Mouse (Mus musculus): ENCODE results near the gene Fam219a. TPM values are rescaled to one million over a fixed set of nuclear protein-coding genes. Genes with fewer than 3 reads are reported as not detected.
A peak's percentile ranks its signal among the peaks of the same experiment; 100 is the strongest.

Fam219a gene
- total RNA-seq, 2 experiments from 2014 or later = 21.5 to 21.9 TPM

DNA sequence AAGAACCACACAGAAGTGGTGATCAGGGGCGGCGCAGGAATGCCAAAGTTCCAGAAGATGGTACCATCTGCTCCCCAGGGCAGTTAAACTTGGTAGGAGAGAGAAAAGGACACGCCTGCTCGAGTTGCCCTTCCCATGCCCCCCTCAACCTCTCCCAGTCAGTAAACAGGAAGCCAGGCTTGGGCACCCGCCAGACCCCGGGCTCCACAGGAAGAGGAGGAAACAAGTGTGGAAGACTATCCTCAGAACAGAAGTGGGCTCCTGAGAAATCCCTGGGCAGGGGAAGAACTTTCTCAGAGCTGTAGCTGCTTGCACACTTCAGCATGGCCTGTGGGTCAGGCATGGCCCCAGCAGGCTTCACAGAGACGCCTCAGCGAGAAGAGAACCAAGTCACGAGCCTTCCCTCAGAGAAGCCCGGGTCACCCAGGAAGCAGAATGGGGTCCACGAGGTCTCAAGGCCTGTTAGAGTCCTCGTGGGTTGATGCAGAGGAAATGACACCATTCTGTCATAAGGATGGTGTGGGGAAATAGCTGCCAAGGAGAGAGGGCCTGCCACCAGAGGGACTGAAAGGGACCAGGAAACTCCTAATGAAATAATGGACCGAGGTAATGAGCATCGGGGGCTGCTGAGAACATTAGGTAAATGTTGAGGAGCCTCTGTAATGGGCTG lies 14.2 kb downstream of the Fam219a start:
- DNase-seq (ENCODE audit: low spot score) = peak; percentile 64

DNA sequence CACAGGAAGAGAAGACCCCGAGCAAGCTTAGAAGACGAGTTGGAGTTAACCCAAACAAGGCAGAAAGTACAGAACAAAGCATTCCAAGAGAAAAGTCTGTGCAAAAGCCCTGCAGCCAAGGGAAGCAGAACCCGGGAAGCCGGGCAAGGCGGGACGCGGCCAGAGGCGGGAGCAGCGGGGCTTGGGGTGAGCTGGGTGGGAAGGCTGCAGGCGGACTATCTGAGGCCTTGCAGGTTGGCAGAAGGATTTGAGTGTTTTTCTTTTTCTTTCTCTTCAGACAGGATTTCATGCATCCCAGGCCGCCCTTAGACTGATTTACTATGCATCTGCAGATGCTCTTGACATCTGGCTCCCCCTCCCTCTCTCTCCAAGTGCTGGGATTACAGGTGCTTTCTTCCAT lies 16.2 kb downstream of the Fam219a start:
- no peak for DNase-seq (ENCODE audit: low spot score)

DNA sequence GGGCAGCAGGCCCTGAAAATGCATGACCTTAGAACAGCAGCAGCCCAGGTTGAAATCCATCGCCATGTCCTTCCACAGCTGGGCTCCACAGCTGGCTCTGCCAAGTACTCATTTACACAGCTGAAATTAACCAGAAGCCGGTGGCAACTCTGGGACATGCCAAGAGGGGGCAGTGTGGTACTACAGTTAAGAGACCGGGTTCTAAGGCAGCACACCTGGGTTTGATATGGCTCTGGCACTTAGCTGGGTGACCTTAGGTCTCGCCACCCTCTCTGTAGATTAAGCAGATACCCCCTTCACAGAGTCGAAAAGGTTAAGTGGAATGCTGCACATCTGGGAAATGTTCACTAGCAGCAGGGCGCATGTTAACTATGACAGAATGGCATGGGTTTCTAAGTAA lies 16.8 kb downstream of the Fam219a start:
- DNase-seq (ENCODE audit: low spot score) = peak; percentile 82

DNA sequence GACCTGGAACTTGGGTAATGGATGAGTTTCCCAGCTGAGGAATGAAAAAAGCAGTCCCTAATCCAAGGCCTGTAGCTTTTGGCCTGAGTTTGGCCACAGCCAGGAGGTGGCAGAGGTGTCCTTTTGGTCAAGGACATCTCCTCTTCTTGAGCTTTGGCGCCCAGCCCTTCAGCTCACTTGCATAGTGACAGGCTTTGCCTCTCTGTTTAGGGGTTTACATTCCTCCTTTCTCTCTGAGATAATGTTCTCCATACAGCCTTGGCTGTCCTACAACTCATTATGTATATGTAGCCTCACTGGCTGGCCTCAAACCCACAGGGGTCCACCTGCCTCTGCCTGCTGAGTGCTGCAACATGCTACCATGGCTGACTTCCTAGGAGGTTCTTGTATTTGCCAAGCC lies 22.3 kb downstream of the Fam219a start:
- DNase-seq (ENCODE audit: low spot score) = no peak

DNA sequence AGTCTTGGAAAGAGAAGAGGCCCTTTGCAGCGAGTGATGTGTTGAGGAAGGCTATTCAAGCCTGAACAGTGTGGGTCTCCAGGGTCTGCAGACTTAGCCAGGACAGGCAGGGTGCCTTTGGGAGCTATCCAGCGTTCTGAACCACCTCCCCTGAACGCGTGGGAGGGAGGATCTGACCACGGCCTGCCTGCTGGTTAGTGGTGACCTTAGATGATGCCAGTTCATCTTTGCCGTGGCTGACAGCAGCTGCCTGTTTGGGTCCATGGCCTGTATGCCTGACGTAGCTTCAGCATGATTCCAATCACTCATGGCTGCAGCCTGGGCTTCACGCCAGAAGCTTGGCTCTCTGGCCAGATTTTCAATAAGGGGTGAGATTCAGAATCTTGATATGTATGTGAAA lies 23.4 kb downstream of the Fam219a start:
- DNase-seq (ENCODE audit: low spot score) = no peak

DNA sequence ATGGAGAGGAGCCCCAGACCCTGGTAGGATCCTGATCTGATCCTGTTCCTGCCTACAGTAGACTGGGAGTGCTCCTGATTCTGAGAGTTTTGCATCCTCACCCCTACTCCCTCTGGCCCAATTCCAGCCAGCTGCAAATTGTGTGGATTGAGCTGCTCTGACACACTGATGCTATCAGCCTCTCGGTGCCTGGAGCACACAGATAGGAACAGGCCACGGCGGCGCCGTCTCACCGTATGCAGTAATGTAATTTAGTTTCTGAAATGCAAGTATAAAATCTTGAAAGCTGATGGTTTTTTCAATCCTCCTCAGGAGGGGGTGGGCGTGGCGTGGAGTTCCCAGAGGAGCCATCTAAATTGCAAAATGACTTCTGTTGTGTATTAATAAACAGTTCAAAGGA lies 27.2 kb downstream of the Fam219a start:
- DNase-seq (ENCODE audit: low spot score) = no peak

DNA sequence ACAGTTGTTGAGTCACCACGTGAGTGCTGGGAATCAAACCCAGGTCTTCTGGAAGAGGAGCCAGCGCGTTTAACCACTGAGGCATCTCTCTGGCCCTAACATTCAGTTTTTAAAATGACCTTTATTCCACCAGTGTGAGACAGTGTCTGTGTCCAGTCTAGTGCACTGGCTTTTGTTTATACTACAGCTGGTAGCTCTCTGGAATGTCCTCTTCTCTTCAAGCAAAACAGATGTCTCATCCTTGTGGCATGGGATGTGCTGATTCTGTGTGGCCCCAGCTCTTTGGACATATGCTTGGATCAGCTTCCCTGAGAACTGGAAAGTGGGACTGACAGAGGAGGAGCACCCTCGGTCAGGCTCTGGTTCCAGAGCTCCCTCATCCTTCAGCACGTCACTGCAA lies 34.5 kb downstream of the Fam219a start:
- DNase-seq (ENCODE audit: low spot score) = no peak

DNA sequence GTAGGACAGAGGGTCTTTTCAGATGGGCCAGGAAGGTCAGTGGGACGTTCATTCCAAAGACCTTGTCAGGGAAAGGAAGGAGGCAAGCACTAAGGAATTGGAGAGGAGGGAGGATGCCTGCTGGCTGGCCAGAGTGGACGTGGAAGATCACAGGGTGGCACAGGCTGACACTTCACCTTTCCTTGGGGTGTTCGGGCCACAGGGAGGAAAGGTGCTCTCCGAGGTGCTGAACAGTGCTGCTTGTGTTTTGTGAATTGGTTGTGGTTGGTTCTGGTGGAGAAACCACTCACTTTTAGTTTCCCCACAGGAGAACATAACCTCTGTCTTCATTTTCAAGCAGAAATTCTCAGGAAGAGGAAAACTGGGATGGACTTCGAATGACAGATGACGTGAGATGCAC lies 36.9 kb downstream of the Fam219a start:
- no peak for DNase-seq (ENCODE audit: low spot score)

DNA sequence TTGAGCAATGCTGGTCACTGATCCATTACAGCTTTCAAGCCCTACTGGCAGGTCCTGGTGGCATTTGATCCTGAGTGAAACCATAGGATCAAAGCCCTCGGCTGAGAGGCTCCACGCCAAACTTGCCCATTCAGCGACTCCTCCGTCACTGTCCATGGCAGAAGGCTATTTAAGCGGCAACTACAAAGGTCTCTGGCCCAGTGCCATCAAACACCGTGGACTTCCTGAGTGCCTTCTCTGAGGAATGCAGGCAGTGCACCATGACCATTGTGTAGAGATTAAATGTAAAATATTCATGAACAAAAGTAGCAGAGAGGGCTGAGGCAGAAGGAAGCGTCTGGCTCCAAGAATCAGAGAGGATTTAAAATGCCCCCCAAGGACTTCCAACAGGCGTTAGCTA lies 41.3 kb downstream of the Fam219a start:
- DNase-seq (ENCODE audit: low spot score) = peak; percentile 83

DNA sequence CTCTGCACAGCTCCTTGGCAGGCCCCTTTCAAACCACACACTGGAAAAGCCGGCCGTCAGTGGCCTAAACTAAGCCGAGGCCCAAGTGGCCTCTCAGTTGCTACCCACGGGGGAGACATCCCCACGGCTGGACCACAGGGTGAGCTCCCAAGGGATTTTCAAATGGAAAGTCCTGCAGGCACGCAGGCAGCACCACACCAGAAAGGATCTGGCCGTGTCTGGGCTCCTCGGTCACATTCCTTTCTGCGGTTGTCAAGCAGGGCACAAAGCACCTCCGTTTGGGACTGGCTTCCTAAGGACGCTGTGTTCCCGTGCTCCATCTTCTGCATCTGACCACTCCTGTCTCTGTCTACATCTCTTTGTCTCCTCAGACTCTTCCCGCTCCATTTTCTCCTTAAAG lies 42.3 kb downstream of the Fam219a start:
- DNase-seq (ENCODE audit: low spot score) = no peak

DNA sequence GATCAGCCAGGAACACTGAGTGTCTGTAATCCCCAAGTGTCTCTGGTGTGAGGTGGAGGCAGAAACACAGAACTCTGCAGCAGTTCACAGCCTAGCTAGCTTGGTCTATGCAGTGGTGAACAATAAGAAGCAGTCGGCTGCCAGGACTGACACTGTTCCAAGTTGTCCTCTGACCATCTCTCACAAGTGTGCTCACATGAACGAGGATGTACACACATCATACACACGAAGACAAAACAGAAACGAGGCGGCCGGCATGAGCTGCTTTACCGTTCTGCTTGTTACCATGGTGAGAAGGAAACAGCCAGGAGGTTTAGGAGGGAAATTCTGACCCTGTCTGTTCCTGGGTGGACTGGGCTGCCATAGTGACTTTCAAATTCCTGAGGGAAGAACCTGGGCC lies 42.8 kb downstream of the Fam219a start:
- no peak for DNase-seq (ENCODE audit: low spot score)

DNA sequence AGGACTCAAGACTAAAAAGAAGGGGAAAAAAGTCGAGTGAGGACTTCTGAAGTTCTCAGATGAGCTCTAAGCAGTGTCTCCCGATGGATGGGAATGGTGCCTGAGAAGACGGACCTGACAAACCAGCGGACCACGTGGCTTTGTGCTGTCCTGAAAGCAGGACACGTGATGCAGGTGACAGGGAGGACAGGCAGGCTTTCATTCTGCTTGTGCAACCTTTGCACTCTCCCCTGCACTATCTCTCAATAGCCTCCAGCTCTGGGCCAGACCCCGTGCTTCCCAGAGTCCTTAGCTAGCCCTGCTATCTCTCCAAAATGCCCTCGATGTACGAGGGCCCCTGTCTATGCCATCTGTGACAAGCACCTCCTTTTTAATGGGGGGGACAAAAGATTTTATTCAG lies 44.5 kb downstream of the Fam219a start:
- no peak for DNase-seq (ENCODE audit: low spot score)

DNA sequence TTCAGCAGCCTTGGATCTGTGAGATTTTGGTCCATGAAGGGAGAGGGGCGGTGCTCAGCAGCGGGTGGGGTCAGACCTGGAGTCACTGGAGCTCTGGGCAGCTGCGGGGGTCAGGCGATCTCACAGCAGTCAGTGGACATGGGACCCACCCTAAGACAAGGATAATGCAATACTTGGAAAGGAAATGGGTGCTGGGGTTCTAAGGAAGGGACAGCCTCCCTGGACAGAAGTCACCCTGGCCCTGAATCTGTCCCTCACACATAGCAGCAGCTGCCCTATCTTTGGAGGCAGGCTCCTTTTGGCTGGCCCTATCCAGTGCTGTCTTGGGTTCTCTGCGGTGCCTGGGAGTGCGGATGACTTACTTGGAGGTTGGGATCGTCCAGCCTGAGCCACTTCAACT lies 45.5 kb downstream of the Fam219a start:
- no peak for DNase-seq (ENCODE audit: low spot score)

DNA sequence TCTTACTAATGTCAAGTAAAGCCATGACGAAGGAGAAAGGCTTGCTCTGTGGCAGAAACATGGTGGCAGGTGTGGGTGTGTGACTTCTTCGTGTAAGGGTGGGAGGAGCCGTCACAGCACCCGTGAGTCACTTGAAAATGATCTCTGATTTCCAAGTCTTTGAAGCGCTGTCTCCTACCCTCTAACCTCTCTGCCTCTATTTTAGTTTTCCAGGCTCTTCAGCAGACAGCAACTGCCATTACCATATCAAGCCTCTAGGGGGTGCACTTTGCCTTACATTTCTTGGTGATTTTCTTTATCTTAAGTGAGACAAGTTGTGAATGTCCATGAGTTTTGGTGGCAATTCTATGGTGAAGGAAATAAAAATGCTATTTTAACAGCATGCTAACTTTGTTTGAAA lies 46.5 kb downstream of the Fam219a start:
- DNase-seq (ENCODE audit: low spot score) = peak; percentile 58

DNA sequence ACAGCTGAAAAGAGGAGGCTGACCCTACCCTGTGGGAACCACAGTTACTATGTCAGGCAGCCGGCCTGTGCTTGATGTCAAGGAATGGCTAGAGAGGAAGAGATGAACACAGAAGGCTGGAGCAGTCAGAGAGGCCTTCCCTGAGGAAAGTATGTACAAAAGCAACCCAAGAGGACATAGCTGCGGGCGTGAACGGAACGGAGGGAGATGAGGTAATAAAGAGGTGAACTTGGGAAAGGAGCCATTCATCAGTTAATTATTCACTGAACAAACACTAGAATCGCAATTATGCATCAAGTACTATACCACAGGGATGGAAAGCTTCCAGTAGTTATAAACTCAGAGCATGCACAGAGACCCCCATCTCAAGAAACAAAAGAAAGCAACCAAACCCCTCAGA lies 47.2 kb downstream of the Fam219a start:
- DNase-seq (ENCODE audit: low spot score) = no peak

DNA sequence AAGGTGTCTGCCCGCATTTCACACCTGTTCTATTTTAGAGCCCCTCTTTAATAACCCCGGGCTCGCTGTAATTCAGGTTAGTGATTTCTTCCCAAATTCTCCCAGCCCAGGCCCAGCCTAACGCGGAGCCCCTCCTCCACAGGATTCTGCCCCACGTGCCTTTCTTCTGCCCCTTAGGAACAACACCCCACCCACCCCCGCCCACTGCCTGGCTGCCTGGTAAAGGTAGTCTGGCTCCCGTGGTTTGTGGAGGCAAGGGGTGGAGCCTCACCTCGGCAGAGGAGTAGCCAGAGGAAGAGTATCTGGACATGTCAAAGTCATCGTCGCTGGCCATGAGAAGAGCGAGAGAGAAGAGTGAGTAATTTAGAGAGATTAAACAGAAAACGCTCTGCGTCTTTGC lies 48.7 kb downstream of the Fam219a start:
- no peak for DNase-seq (ENCODE audit: low spot score)

DNA sequence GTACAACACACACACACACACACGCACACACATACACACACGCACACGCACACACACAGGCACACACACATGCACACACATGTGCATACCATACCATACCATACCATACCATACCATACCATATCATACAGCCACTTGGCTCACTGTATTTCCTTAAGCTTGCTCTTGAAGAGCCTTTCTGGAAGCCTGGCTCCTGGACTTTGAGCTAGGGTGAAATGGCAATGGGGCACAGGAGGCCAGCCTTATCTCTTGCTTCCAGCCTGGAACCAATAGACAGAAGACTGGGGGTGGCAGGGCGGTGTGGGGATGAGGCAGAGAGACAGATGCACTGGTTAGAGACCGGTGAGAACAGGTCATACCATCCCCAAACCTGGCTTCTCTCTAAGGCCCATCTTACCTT lies 50.1 kb downstream of the Fam219a start:
- no peak for DNase-seq (ENCODE audit: low spot score)

DNA sequence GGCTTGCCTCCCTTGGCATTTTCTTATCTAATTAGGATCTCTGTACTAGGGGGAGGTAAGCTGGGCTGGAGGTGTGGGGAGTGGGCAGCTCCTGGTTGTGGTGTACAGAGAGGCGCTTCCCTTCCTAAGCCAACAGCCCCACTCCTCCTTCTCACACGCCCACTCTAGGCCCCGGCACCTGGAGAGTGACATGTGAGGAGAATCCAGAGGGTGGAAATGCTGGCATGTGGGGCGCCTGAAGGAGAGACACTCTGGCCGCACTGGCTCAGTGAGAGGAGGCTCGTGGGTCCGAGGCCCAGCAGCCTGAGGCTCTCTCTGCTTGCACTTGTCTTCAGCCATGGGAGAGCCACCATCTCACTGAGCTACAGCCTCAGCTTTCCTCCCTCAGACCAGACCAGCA lies 51.0 kb downstream of the Fam219a start:
- no peak for DNase-seq (ENCODE audit: low spot score)

DNA sequence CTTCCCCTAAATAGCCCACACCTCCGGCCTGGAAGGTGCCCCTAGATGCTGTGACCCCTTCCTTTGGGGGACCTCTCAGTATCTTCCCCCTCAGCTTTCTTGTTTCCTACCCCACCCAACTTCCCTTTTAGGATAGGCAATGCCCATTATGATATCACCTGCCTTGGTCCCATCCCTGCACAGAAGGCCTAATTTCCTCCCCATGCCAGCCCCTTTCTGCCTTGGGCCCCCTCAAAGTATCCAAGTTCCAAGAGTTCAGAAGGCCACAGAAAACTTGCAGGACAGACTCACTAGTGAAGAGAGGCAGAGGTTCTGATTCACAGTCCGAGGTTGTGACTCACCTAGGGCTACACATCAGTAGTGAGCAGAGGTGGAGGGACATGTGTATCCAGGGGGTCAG lies 52.1 kb downstream of the Fam219a start, which contains the start of gene 1110017D15Rik:
Gene 1110017D15Rik, minus strand, starts transcription at position 101 of the 400 bp plus-strand sequence.
- no peak for DNase-seq (ENCODE audit: low spot score)

DNA sequence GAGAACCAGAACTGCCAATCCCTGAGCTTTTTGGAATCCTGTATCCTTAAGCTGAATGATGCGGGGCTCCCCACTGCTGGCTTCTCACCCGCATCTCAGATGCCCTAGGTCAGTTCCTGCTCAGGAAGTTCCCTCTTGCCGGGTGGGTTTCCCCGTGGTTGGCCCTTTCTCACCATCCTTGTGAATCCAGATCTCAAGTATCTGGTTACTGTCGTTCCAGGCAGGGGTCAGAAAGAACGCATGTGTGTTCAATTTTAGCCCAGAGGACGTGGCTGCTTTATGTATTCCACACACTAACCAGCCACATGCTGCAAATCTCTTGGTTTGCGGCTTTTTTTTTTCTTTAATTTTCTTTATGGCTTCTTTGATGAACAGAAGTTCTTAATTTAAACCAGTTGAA lies 55.6 kb downstream of the Fam219a start:
- DNase-seq (ENCODE audit: low spot score) = no peak

DNA sequence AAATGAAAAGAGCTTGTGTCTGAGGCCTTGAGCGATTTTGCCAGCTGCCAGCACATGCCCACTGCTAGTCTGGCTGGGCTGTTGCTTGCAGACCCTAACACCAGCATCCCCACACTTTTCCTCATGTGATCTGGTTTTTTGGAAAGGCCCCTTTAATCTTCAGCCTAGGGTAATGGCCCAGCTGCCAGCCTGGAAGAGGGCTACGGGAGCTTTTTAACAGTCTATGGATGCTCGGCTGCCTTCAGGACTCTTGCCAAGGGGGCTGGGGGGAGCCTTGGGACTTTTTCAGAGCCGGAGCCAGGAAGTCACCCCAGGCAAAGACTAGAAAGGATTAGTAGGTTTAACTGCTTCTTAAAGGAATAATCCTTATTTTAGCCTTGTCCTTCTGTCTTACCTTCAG lies 56.0 kb downstream of the Fam219a start:
- DNase-seq (ENCODE audit: low spot score) = no peak

DNA sequence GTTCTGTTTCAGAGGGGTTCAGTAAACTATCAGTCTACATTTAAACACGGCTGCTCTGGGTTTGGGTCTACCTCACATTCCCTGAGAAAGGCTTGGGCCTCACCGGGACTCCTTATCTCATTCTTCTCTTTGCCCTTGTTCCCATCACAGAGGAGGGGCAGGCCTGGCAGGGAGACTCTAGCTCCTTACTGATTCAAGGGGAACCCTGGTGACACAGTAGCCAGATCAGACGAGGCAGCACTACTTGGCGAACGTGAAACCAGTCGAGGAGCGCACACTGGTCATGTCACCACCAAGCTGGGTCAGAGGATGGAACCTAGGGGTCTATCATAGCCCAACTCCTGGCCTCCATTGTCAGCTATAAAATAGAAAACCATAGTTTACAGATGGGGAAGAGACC lies 61.3 kb downstream of the Fam219a start:
- no peak for DNase-seq (ENCODE audit: low spot score)

DNA sequence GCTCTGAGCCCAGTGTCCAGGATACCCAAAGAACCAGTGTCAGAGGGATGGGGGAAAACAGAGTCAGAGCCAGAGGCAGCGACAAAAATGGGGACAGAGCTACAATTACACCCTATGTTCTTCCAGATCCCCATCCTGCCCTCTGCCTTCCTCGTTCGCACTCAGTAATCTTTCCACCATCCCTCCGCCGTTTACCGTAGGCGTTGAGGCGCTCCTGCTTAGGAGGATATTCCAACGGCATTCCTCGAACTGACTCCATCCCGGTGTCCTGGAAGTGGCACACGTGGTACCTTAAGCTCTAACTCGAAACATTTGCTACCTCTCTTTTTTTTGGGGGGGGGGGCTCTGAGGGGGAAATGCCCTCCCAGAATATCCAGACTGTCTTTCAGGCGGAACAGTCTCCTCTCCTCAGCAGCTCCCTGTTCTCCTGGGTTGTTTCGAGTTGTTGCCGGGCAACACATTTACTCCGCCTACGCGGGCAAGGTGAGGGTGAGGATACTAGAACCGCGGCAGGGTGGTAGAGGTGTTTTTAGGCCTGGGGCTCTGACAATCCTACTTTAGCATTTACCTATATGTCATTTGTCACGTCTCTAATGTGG lies 61.9 kb downstream of the Fam219a start:
- DNase-seq (ENCODE audit: low spot score) = no peak

DNA sequence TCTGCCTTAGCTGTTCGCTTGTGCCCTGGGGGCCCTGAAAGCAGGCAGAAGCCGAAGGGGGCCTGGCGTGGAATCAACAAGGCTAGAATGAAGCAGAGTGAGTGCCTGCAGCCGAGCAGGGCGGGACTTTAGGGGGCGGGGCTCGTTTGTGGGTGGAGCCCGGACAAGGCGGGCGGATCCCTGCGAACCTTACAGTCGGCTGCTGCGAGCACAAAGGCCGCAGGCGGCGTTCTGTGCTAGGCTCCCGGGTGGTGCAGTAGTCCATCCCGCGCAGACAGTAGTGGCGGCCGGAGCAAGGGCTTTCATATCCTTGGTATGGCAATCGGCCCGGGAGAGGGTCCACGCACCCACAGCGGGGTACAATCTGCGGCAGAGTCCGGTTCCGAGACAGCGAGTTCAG lies 62.4 kb downstream of the Fam219a start:
- DNase-seq (ENCODE audit: low spot score) = peak; percentile 90
